Mouse (Mus musculus) R1 (cell line): ENCODE data around the gene Gcsam.

Source experiments
- DNase-seq: peaks from one replicate; pipeline ENCODE4 v3.0.0-alpha.2; 2018; ENCODE audit warnings: low read depth, low spot score

Gcsam gene

GRCm38 (mm10) chr16:45610267-45610666, at the start of gene Gcsam:
TSS of gene Gcsam (plus strand) at chr16:45610380.
- DNase-seq: no peak

GRCm38 (mm10) chr16:45561747-45562146, 48.4 kb upstream of the Gcsam start:
- DNase-seq: no peak

GRCm38 (mm10) chr16:45572307-45572706, 37.9 kb upstream of the Gcsam start:
- DNase-seq: no peak

GRCm38 (mm10) chr16:45579883-45580282, 30.3 kb upstream of the Gcsam start:
- DNase-seq: peak; percentile 24

- peak; percentile 27 for DNase-seq
Measured at GRCm38 (mm10) chr16:45582512-45582911, 27.7 kb upstream of the Gcsam start.

GRCm38 (mm10) chr16:45593656-45594055, 16.5 kb upstream of the Gcsam start:
- DNase-seq: peak; percentile 7

GRCm38 (mm10) chr16:45595494-45595893, 14.7 kb upstream of the Gcsam start:
- no peak for DNase-seq

- DNase-seq: peak; percentile 8
Measured at GRCm38 (mm10) chr16:45608481-45608954, 1.7 kb upstream of the Gcsam start.

GRCm38 (mm10) chr16:45609300-45609699, 880 bp upstream of the Gcsam start:
- DNase-seq: peak; percentile 32

- DNase-seq: peak; percentile 61
Measured at GRCm38 (mm10) chr16:45613247-45613646, 3.1 kb downstream of the Gcsam start.

GRCm38 (mm10) chr16:45615944-45616343, 5.8 kb downstream of the Gcsam start:
- DNase-seq: no peak

GRCm38 (mm10) chr16:45619751-45620375, 9.7 kb downstream of the Gcsam start:
- DNase-seq: no peak

GRCm38 (mm10) chr16:45623230-45623629, 13.1 kb downstream of the Gcsam start:
- DNase-seq: no peak

- DNase-seq: no peak
Measured at GRCm38 (mm10) chr16:45624791-45625190, 14.6 kb downstream of the Gcsam start.

GRCm38 (mm10) chr16:45625342-45625741, 15.2 kb downstream of the Gcsam start:
- no peak for DNase-seq

GRCm38 (mm10) chr16:45629497-45630105, 19.4 kb downstream of the Gcsam start:
- no peak for DNase-seq

- DNase-seq: peak; percentile 55
Measured at GRCm38 (mm10) chr16:45630347-45630960, 20.3 kb downstream of the Gcsam start.

- DNase-seq: no peak
Measured at GRCm38 (mm10) chr16:45632420-45632819, 22.2 kb downstream of the Gcsam start.

GRCm38 (mm10) chr16:45635826-45636225, 25.6 kb downstream of the Gcsam start:
- no peak for DNase-seq

- no peak for DNase-seq
Measured at GRCm38 (mm10) chr16:45640070-45640762, 30.0 kb downstream of the Gcsam start.

- no peak for DNase-seq
Measured at GRCm38 (mm10) chr16:45641301-45641700, 31.1 kb downstream of the Gcsam start.

GRCm38 (mm10) chr16:45643944-45644343, 33.8 kb downstream of the Gcsam start:
- DNase-seq: no peak
